Mouse (Mus musculus) intestine, embryonic 15.5 days (tissue): ENCODE results near the gene Ccser1. TPM values are rescaled to one million over a fixed set of nuclear protein-coding genes. Genes with fewer than 3 reads are reported as not detected.

Source experiments
- ATAC-seq: fragments of 200-750 bp; cut with Nextera tagmentation; 2 replicates; pipeline ENCODE4 v1.8.0; 2017; ENCODE audit warnings: moderate TSS enrichment, moderate library complexity
- H3K27ac ChIP-seq: fragments of 300-500 bp; sonication (generic); 2 replicates; pipeline ENCODE4 v1.5.1; 2015; ENCODE audit warnings: mild to moderate bottlenecking, inconsistent platforms
- H3K27me3 ChIP-seq: fragments of 300-500 bp; sonication (generic); replicated peaks from 2 replicates; pipeline ENCODE4 v1.6.1; 2015; ENCODE audit warnings: inconsistent platforms
- H3K36me3 ChIP-seq: fragments of 300-500 bp; sonication (generic); 2 replicates; pipeline ENCODE4 v1.6.1; 2015; ENCODE audit warnings: inconsistent platforms
- H3K4me1 ChIP-seq: fragments of 300-500 bp; sonication (generic); replicated peaks from 2 replicates; pipeline ENCODE4 v1.6.1; 2015; ENCODE audit warnings: inconsistent platforms
- H3K4me2 ChIP-seq: fragments of 300-500 bp; sonication (generic); replicated peaks from 2 replicates; pipeline ENCODE4 v1.6.1; 2015; ENCODE audit warnings: mild to moderate bottlenecking, inconsistent platforms
- H3K4me3 ChIP-seq: fragments of 300-500 bp; sonication (generic); replicated peaks from 2 replicates; pipeline ENCODE4 v1.5.1; 2015; ENCODE audit warnings: inconsistent platforms
- H3K9ac ChIP-seq: fragments of 300-500 bp; sonication (generic); 2 replicates; pipeline ENCODE4 v1.6.1; 2015; ENCODE audit warnings: inconsistent platforms
- H3K9me3 ChIP-seq: fragments of 300-500 bp; sonication (generic); 2 replicates; pipeline ENCODE4 v1.6.1; 2016; ENCODE audit warnings: inconsistent platforms
- WGBS: fragments of 180-500 bp; shearing (Covaris S2); methylation state at CpG from one replicate; pipeline ENCODE4 v1.1.7; 2015; 5-methylcytosine and 5-hydroxymethylcytosine counted together
- polyA plus RNA-seq: library from polyadenylated mRNA; unstranded; fragments of >200 nt; fragmentation: Nextera tagmentation; extraction: Ambion mirVana; gene quantifications from 2 replicates; pipeline ENCODE4 v1.2.1, GENCODE M21; 2015

The Ccser1 gene
- polyA plus RNA-seq, 1 experiment from 2014 or later, result 5.6 TPM

GRCm38 (mm10) chr6:61189029-61189428 is 8.9 kb downstream of the Ccser1 start:
- peak; percentile 61 for ATAC-seq
- H3K9ac ChIP-seq, result no peak overlapping the region
- 53% methylated on average over 2 of the region's 2 CpGs for WGBS
- H3K27me3 ChIP-seq, result no peaks in the 10 kb centered on the region
- no peaks in the 10 kb centered on the region for H3K4me1 ChIP-seq
- no peak overlapping the region for H3K4me2 ChIP-seq
- no peaks in the 10 kb centered on the region for H3K36me3 ChIP-seq
- no peaks in the 10 kb centered on the region for H3K9me3 ChIP-seq
- no peak overlapping the region for H3K27ac ChIP-seq
- H3K4me3 ChIP-seq, result no peak overlapping the region

- Histone ChIP-seq H3K27ac (no peak overlapping the region), H3K4me1 (no peaks in the 10 kb centered on the region), H3K4me2 (no peak overlapping the region), H3K9me3 (no peaks in the 10 kb centered on the region), H3K27me3 (no peaks in the 10 kb centered on the region), H3K36me3 (no peaks in the 10 kb centered on the region), H3K4me3 (no peak overlapping the region), H3K9ac (no peak overlapping the region)
- WGBS, result 58% methylated on average over 13 of the region's 13 CpGs
- no peak for ATAC-seq
Measured at GRCm38 (mm10) chr6:61191597-61192386, 11.7 kb downstream of the Ccser1 start.

GRCm38 (mm10) chr6:61203344-61203743 is 23.2 kb downstream of the Ccser1 start:
- no peak for ATAC-seq
- Histone ChIP-seq H3K27ac (no peak overlapping the region), H3K4me1 (no peaks in the 10 kb centered on the region), H3K4me3 (no peak overlapping the region), H3K9ac (no peak overlapping the region), H3K36me3 (no peaks in the 10 kb centered on the region), H3K9me3 (no peaks in the 10 kb centered on the region), H3K27me3 (no peaks in the 10 kb centered on the region), H3K4me2 (no peak overlapping the region)
- WGBS, result 38% methylated on average over 1 of the region's 1 CpGs

- Histone ChIP-seq H3K9ac (no peak overlapping the region), H3K9me3 (no peaks in the 10 kb centered on the region), H3K36me3 (no peaks in the 10 kb centered on the region), H3K27ac (no peak overlapping the region), H3K4me1 (no peaks in the 10 kb centered on the region), H3K4me2 (no peak overlapping the region), H3K4me3 (no peak overlapping the region), H3K27me3 (no peaks in the 10 kb centered on the region)
- 48% methylated on average over 1 of the region's 1 CpGs for WGBS
- no peak for ATAC-seq
Measured at GRCm38 (mm10) chr6:61206042-61206441, 25.9 kb downstream of the Ccser1 start.

GRCm38 (mm10) chr6:61206619-61207018 is 26.5 kb downstream of the Ccser1 start:
- H3K36me3 ChIP-seq, result no peaks in the 10 kb centered on the region
- H3K27me3 ChIP-seq, result no peaks in the 10 kb centered on the region
- no peak overlapping the region for H3K27ac ChIP-seq
- H3K9ac ChIP-seq, result no peak overlapping the region
- H3K4me2 ChIP-seq, result no peak overlapping the region
- no peak overlapping the region for H3K4me3 ChIP-seq
- H3K4me1 ChIP-seq, result no peaks in the 10 kb centered on the region
- ATAC-seq, result no peak
- H3K9me3 ChIP-seq, result no peaks in the 10 kb centered on the region
- WGBS, result 59% methylated on average over 2 of the region's 2 CpGs

- 61% methylated on average over 4 of the region's 4 CpGs for WGBS
- Histone ChIP-seq H3K27me3 (no peaks in the 10 kb centered on the region), H3K4me3 (no peak overlapping the region), H3K9ac (no peak overlapping the region), H3K4me1 (no peaks in the 10 kb centered on the region), H3K36me3 (no peaks in the 10 kb centered on the region), H3K9me3 (no peaks in the 10 kb centered on the region), H3K27ac (no peak overlapping the region), H3K4me2 (no peak overlapping the region)
- no peak for ATAC-seq
Measured at GRCm38 (mm10) chr6:61210061-61210737, 30.1 kb downstream of the Ccser1 start.

- no peak for ATAC-seq
- no peaks in the 10 kb centered on the region for H3K4me1 ChIP-seq
- H3K27ac ChIP-seq, result no peak overlapping the region
- no peak overlapping the region for H3K4me2 ChIP-seq
- no peak overlapping the region for H3K9ac ChIP-seq
- no peak overlapping the region for H3K4me3 ChIP-seq
- no peaks in the 10 kb centered on the region for H3K36me3 ChIP-seq
- 51% methylated on average over 8 of the region's 8 CpGs for WGBS
- H3K27me3 ChIP-seq, result no peaks in the 10 kb centered on the region
- H3K9me3 ChIP-seq, result no peaks in the 10 kb centered on the region
Measured at GRCm38 (mm10) chr6:61215705-61216104, 35.6 kb downstream of the Ccser1 start.

GRCm38 (mm10) chr6:61216514-61216913 is 36.4 kb downstream of the Ccser1 start:
- no peaks in the 10 kb centered on the region for H3K27me3 ChIP-seq
- ATAC-seq, result no peak
- no peak overlapping the region for H3K4me2 ChIP-seq
- no peak overlapping the region for H3K9ac ChIP-seq
- 53% methylated on average over 1 of the region's 1 CpGs for WGBS
- H3K4me1 ChIP-seq, result no peaks in the 10 kb centered on the region
- no peaks in the 10 kb centered on the region for H3K9me3 ChIP-seq
- no peak overlapping the region for H3K27ac ChIP-seq
- H3K4me3 ChIP-seq, result no peak overlapping the region
- no peaks in the 10 kb centered on the region for H3K36me3 ChIP-seq

- no peaks in the 10 kb centered on the region for H3K27me3 ChIP-seq
- no peaks in the 10 kb centered on the region for H3K4me1 ChIP-seq
- no peaks in the 10 kb centered on the region for H3K9me3 ChIP-seq
- H3K9ac ChIP-seq, result no peak overlapping the region
- no peaks in the 10 kb centered on the region for H3K36me3 ChIP-seq
- no peak for ATAC-seq
- no peak overlapping the region for H3K27ac ChIP-seq
- no peak overlapping the region for H3K4me3 ChIP-seq
- no peak overlapping the region for H3K4me2 ChIP-seq
- 51% methylated on average over 2 of the region's 2 CpGs for WGBS
Measured at GRCm38 (mm10) chr6:61217717-61218116, 37.6 kb downstream of the Ccser1 start.

- WGBS, result 64% methylated on average over 2 of the region's 2 CpGs
- no peaks in the 10 kb centered on the region for H3K4me1 ChIP-seq
Measured at GRCm38 (mm10) chr6:61223563-61223962, 43.4 kb downstream of the Ccser1 start.

GRCm38 (mm10) chr6:61225302-61225701 is 45.2 kb downstream of the Ccser1 start:
- H3K4me1 ChIP-seq, result no peaks in the 10 kb centered on the region
- H3K36me3 ChIP-seq, result no peaks in the 10 kb centered on the region
- no peaks in the 10 kb centered on the region for H3K27me3 ChIP-seq
- no peak overlapping the region for H3K9ac ChIP-seq
- no peak for ATAC-seq
- no peak overlapping the region for H3K27ac ChIP-seq
- no peak overlapping the region for H3K4me3 ChIP-seq
- H3K4me2 ChIP-seq, result no peak overlapping the region
- no peaks in the 10 kb centered on the region for H3K9me3 ChIP-seq

More at GRCm38 (mm10) chr6:61223563-61223962, 43.4 kb downstream of the Ccser1 start:
- no peaks in the 10 kb centered on the region for H3K9me3 ChIP-seq
- H3K36me3 ChIP-seq, result no peaks in the 10 kb centered on the region
- no peak overlapping the region for H3K4me2 ChIP-seq
- peak; percentile 76 for ATAC-seq
- H3K9ac ChIP-seq, result no peak overlapping the region
- no peak overlapping the region for H3K4me3 ChIP-seq
- no peaks in the 10 kb centered on the region for H3K27me3 ChIP-seq
- no peak overlapping the region for H3K27ac ChIP-seq

GRCm38 (mm10) chr6:61230058-61230718 is 50.1 kb downstream of the Ccser1 start:
- no peak for ATAC-seq
- no peaks in the 10 kb centered on the region for H3K36me3 ChIP-seq
- no peak overlapping the region for H3K9ac ChIP-seq
- H3K27ac ChIP-seq, result no peak overlapping the region
- 57% methylated on average over 5 of the region's 5 CpGs for WGBS
- H3K9me3 ChIP-seq, result no peaks in the 10 kb centered on the region
- H3K4me2 ChIP-seq, result no peak overlapping the region
- no peaks in the 10 kb centered on the region for H3K4me1 ChIP-seq
- H3K27me3 ChIP-seq, result no peaks in the 10 kb centered on the region
- no peak overlapping the region for H3K4me3 ChIP-seq
